Mouse (Mus musculus): ENCODE measurements at regions not wholly inside any gene's neighbourhood (a gene's known extent, or its start where the extent isn't known, plus 50 kb on each side); places are given as distances from the start of the nearest gene placed in this dataset.
A peak's percentile ranks its signal among the peaks of the same experiment; 100 is the strongest.

- TF ChIP-seq POLR2A (IDR thresholded peaks at IDR 0.05; ENCODE audit: extremely low read depth, insufficient read depth, low read length) (no peak), CTCF (IDR thresholded peaks at IDR 0.05; ENCODE audit: extremely low read depth, insufficient read depth, low read length) (no peak)
- H3K4me3 ChIP-seq (ENCODE audit: insufficient read depth, low read length): no peak overlapping the region
- no peak overlapping the region for H3K27ac ChIP-seq (ENCODE audit: insufficient read depth, low read length)
- H3K4me1 ChIP-seq (ENCODE audit: control insufficient read depth, insufficient read depth, low read length): peaks cover 2% of the 10 kb centered on the region; the same call in 1 of the 2 replicates
Measured at GRCm38 (mm10) chr13:59892340-59892739, 69.4 kb upstream of the Tut7 start.

- Histone ChIP-seq H3K4me3 (ENCODE audit: insufficient read depth, low read length) (no peak overlapping the region), H3K4me1 (ENCODE audit: control insufficient read depth, insufficient read depth, low read length) (peaks cover 2% of the 10 kb centered on the region; the same call in 1 of the 2 replicates), H3K27ac (ENCODE audit: insufficient read depth, low read length) (no peak overlapping the region)
- TF ChIP-seq CTCF (IDR thresholded peaks at IDR 0.05; ENCODE audit: extremely low read depth, insufficient read depth, low read length) (no peak), POLR2A (IDR thresholded peaks at IDR 0.05; ENCODE audit: extremely low read depth, insufficient read depth, low read length) (no peak)
Measured at GRCm38 (mm10) chr13:59891737-59892136, 68.8 kb upstream of the Tut7 start.

- TF ChIP-seq CTCF (IDR thresholded peaks at IDR 0.05; ENCODE audit: extremely low read depth, insufficient read depth, low read length) (peak; percentile 58; the same call in 1 of the 2 replicates), POLR2A (IDR thresholded peaks at IDR 0.05; ENCODE audit: extremely low read depth, insufficient read depth, low read length) (no peak)
- Histone ChIP-seq H3K4me3 (ENCODE audit: insufficient read depth, low read length) (no peak overlapping the region), H3K4me1 (ENCODE audit: control insufficient read depth, insufficient read depth, low read length) (peaks cover 2% of the 10 kb centered on the region; the same call in 1 of the 2 replicates), H3K27ac (ENCODE audit: insufficient read depth, low read length) (no peak overlapping the region)
Measured at GRCm38 (mm10) chr13:59889468-59890117, 66.6 kb upstream of the Tut7 start.

- H3K4me3 ChIP-seq (ENCODE audit: insufficient read depth, low read length): no peak overlapping the region
- no peak for TF ChIP-seq POLR2A (IDR thresholded peaks at IDR 0.05; ENCODE audit: extremely low read depth, insufficient read depth, low read length)
- no peak for TF ChIP-seq CTCF (IDR thresholded peaks at IDR 0.05; ENCODE audit: extremely low read depth, insufficient read depth, low read length)
- no peak overlapping the region for H3K27ac ChIP-seq (ENCODE audit: insufficient read depth, low read length)
Measured at GRCm38 (mm10) chr13:59888038-59889016, 65.4 kb upstream of the Tut7 start.

GRCm38 (mm10) chr13:59887306-59887705, 64.4 kb upstream of the Tut7 start:
- TF ChIP-seq POLR2A (IDR thresholded peaks at IDR 0.05; ENCODE audit: extremely low read depth, insufficient read depth, low read length): no peak
- TF ChIP-seq CTCF (IDR thresholded peaks at IDR 0.05; ENCODE audit: extremely low read depth, insufficient read depth, low read length): no peak
- Histone ChIP-seq H3K4me3 (ENCODE audit: insufficient read depth, low read length) (no peak overlapping the region), H3K4me1 (ENCODE audit: control insufficient read depth, insufficient read depth, low read length) (peaks cover 2% of the 10 kb centered on the region; the same call in 1 of the 2 replicates), H3K27ac (ENCODE audit: insufficient read depth, low read length) (no peak overlapping the region)

More at GRCm38 (mm10) chr13:59888038-59889016, 65.4 kb upstream of the Tut7 start:
- peaks cover 2% of the 10 kb centered on the region; the same call in 1 of the 2 replicates for H3K4me1 ChIP-seq (ENCODE audit: control insufficient read depth, insufficient read depth, low read length)

DNA sequence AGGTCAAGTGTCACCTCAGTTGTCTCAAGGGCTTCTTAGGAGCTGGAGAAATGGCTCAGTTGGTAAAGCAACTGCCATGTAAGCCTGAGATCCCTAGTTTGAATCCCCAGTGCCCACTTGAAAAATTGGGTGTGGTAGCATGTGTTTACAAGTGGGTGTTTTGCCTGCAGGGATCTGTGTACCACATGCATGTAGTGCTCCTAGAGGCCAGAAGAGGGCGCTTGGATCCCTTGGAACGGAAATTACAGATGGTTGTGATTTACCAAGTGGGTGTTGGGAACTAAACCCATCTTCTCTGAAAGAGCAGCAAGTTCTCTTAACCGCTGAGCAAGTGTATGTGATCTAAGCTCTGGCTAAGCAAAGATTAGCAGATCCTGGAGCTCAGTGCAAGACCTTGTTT, 63.6 kb upstream of the Tut7 start:
- H3K27ac ChIP-seq (ENCODE audit: insufficient read depth, low read length): no peak overlapping the region
- H3K4me3 ChIP-seq (ENCODE audit: insufficient read depth, low read length): no peak overlapping the region

GRCm38 (mm10) chr13:59881989-59882784, 59.2 kb upstream of the Tut7 start:
- H3K4me1 ChIP-seq (ENCODE audit: control insufficient read depth, insufficient read depth, low read length): no peaks in the 10 kb centered on the region
- TF ChIP-seq POLR2A (IDR thresholded peaks at IDR 0.05; ENCODE audit: extremely low read depth, insufficient read depth, low read length): no peak
- TF ChIP-seq CTCF (IDR thresholded peaks at IDR 0.05; ENCODE audit: extremely low read depth, insufficient read depth, low read length): no peak
- no peak overlapping the region for H3K27ac ChIP-seq (ENCODE audit: insufficient read depth, low read length)
- no peak overlapping the region for H3K4me3 ChIP-seq (ENCODE audit: insufficient read depth, low read length)

More for the DNA sequence above, 63.6 kb upstream of the Tut7 start:
- peaks cover 2% of the 10 kb centered on the region; the same call in 1 of the 2 replicates for H3K4me1 ChIP-seq (ENCODE audit: control insufficient read depth, insufficient read depth, low read length)
- TF ChIP-seq CTCF (IDR thresholded peaks at IDR 0.05; ENCODE audit: extremely low read depth, insufficient read depth, low read length) (no peak), POLR2A (IDR thresholded peaks at IDR 0.05; ENCODE audit: extremely low read depth, insufficient read depth, low read length) (no peak)

- Histone ChIP-seq H3K4me1 (ENCODE audit: control insufficient read depth, insufficient read depth, low read length) (no peaks in the 10 kb centered on the region), H3K4me3 (ENCODE audit: insufficient read depth, low read length) (no peak overlapping the region), H3K27ac (ENCODE audit: insufficient read depth, low read length) (no peak overlapping the region)
- TF ChIP-seq POLR2A (IDR thresholded peaks at IDR 0.05; ENCODE audit: extremely low read depth, insufficient read depth, low read length) (no peak), CTCF (IDR thresholded peaks at IDR 0.05; ENCODE audit: extremely low read depth, insufficient read depth, low read length) (no peak)
Measured at GRCm38 (mm10) chr13:59880055-59880454, 57.1 kb upstream of the Tut7 start.

- Histone ChIP-seq H3K4me3 (ENCODE audit: insufficient read depth, low read length) (no peak overlapping the region), H3K4me1 (ENCODE audit: control insufficient read depth, insufficient read depth, low read length) (no peaks in the 10 kb centered on the region), H3K27ac (ENCODE audit: insufficient read depth, low read length) (no peak overlapping the region)
- TF ChIP-seq POLR2A (IDR thresholded peaks at IDR 0.05; ENCODE audit: extremely low read depth, insufficient read depth, low read length) (no peak), CTCF (IDR thresholded peaks at IDR 0.05; ENCODE audit: extremely low read depth, insufficient read depth, low read length) (no peak)
Measured at GRCm38 (mm10) chr13:59875637-59876036, 52.7 kb upstream of the Tut7 start.

All from cortical plate, adult 2 months (tissue).